Mouse (Mus musculus): ENCODE results near the gene Hagh. TPM values are rescaled to one million over a fixed set of nuclear protein-coding genes. Genes with fewer than 3 reads are reported as not detected.

Gene Hagh
- polyA plus RNA-seq, 1 experiment from 2014 or later, result 72.2 TPM

GRCm38 (mm10) chr17:24844525-24844924, 4.6 kb downstream of the Hagh start:
- ATAC-seq, result no peak
- H3K27me3 ChIP-seq (ENCODE audit: control insufficient read depth, insufficient read depth, low read depth, low read length), result peaks cover 5% of the 10 kb centered on the region

GRCm38 (mm10) chr17:24847386-24847785, 7.4 kb downstream of the Hagh start:
- WGBS, result 95% methylated on average over 1 of the region's 1 CpGs
- H3K27me3 ChIP-seq (ENCODE audit: control insufficient read depth, insufficient read depth, low read depth, low read length), result no peaks in the 10 kb centered on the region; the same call in 1 of the 2 replicates
- no peak overlapping the region for H3K4me3 ChIP-seq (ENCODE audit: low read depth, low read length)
- no peak for ATAC-seq
- no peaks in the 10 kb centered on the region for H3K36me3 ChIP-seq (ENCODE audit: control insufficient read depth, insufficient read depth, low read length)
- H3K27ac ChIP-seq (ENCODE audit: low read length), result no peak overlapping the region
- H3K4me1 ChIP-seq (ENCODE audit: control insufficient read depth, insufficient read depth, low read length), result peaks cover 17% of the 10 kb centered on the region
- no peak overlapping the region for H3K4me2 ChIP-seq (ENCODE audit: low read length)
- no peaks in the 10 kb centered on the region for H3K9me3 ChIP-seq (replicated peaks; ENCODE audit: control insufficient read depth, low read length, poor library complexity, severe bottlenecking)
- no peak overlapping the region for H3K9ac ChIP-seq (ENCODE audit: low read depth, low read length)

More at GRCm38 (mm10) chr17:24844525-24844924, 4.6 kb downstream of the Hagh start:
- Histone ChIP-seq H3K9me3 (replicated peaks; ENCODE audit: control insufficient read depth, low read length, poor library complexity, severe bottlenecking) (no peaks in the 10 kb centered on the region), H3K9ac (ENCODE audit: low read depth, low read length) (no peak overlapping the region), H3K27ac (ENCODE audit: low read length) (no peak overlapping the region), H3K4me2 (ENCODE audit: low read length) (no peak overlapping the region), H3K36me3 (ENCODE audit: control insufficient read depth, insufficient read depth, low read length) (no peaks in the 10 kb centered on the region), H3K4me1 (ENCODE audit: control insufficient read depth, insufficient read depth, low read length) (peaks cover 10% of the 10 kb centered on the region), H3K4me3 (ENCODE audit: low read depth, low read length) (no peak overlapping the region)
- 57% methylated on average over 9 of the region's 9 CpGs for WGBS

GRCm38 (mm10) chr17:24848600-24849031, 8.7 kb downstream of the Hagh start:
- H3K4me2 ChIP-seq (ENCODE audit: low read length), result peak overlapping the region; percentile 40
- no peaks in the 10 kb centered on the region for H3K9me3 ChIP-seq (replicated peaks; ENCODE audit: control insufficient read depth, low read length, poor library complexity, severe bottlenecking)
- H3K27ac ChIP-seq (ENCODE audit: low read length), result no peak overlapping the region
- H3K36me3 ChIP-seq (ENCODE audit: control insufficient read depth, insufficient read depth, low read length), result 0 out of 2 replicates have a peak, but pooled peaks cover 3% of the 10 kb centered on the region
- H3K4me1 ChIP-seq (ENCODE audit: control insufficient read depth, insufficient read depth, low read length), result peaks cover 17% of the 10 kb centered on the region
- no peaks in the 10 kb centered on the region; the same call in 1 of the 2 replicates for H3K27me3 ChIP-seq (ENCODE audit: control insufficient read depth, insufficient read depth, low read depth, low read length)
- H3K4me3 ChIP-seq (ENCODE audit: low read depth, low read length), result peak overlapping the region; percentile 6; the same call in 1 of the 2 replicates
- ATAC-seq, result no peak
- H3K9ac ChIP-seq (ENCODE audit: low read depth, low read length), result no peak overlapping the region

GRCm38 (mm10) chr17:24849733-24850064, 9.8 kb downstream of the Hagh start:
- ATAC-seq, result peak; percentile 82; the same call in 1 of the 2 replicates
- 0% methylated on average over 21 of the region's 21 CpGs for WGBS

GRCm38 (mm10) chr17:24850065-24850772, 10.3 kb downstream of the Hagh start, which contains the start of gene Fahd1:
TSS of gene Fahd1 (minus strand) at chr17:24850364.
- peak within 1 kb of the TSS; percentile 76 for H3K4me3 ChIP-seq (ENCODE audit: low read depth, low read length)
- peak within 1 kb of the TSS; percentile 82 for H3K9ac ChIP-seq (ENCODE audit: low read depth, low read length)
- under 1% methylated on average over 56 of the region's 58 CpGs for WGBS
- no peaks in the 10 kb centered on the region for H3K27me3 ChIP-seq (ENCODE audit: control insufficient read depth, insufficient read depth, low read depth, low read length)
- H3K4me2 ChIP-seq (ENCODE audit: low read length), result peak within 1 kb of the TSS; percentile 95
- H3K27ac ChIP-seq (ENCODE audit: low read length), result peak within 1 kb of the TSS; percentile 95
- H3K36me3 ChIP-seq (ENCODE audit: control insufficient read depth, insufficient read depth, low read length), result peaks cover 9% of the 10 kb centered on the region; the same call in 1 of the 2 replicates
- ATAC-seq, result peak; percentile 100
- peaks cover 17% of the 10 kb centered on the region for H3K4me1 ChIP-seq (ENCODE audit: control insufficient read depth, insufficient read depth, low read length)
- no peaks in the 10 kb centered on the region for H3K9me3 ChIP-seq (replicated peaks; ENCODE audit: control insufficient read depth, low read length, poor library complexity, severe bottlenecking)

More at GRCm38 (mm10) chr17:24849733-24850064, 9.8 kb downstream of the Hagh start:
- peak overlapping the region; percentile 95 for H3K4me2 ChIP-seq (ENCODE audit: low read length)
- H3K36me3 ChIP-seq (ENCODE audit: control insufficient read depth, insufficient read depth, low read length), result peaks cover 9% of the 10 kb centered on the region; the same call in 1 of the 2 replicates
- H3K27ac ChIP-seq (ENCODE audit: low read length), result peak overlapping the region; percentile 95
- peak overlapping the region; percentile 76 for H3K4me3 ChIP-seq (ENCODE audit: low read depth, low read length)
- no peaks in the 10 kb centered on the region for H3K9me3 ChIP-seq (replicated peaks; ENCODE audit: control insufficient read depth, low read length, poor library complexity, severe bottlenecking)
- no peaks in the 10 kb centered on the region; the same call in 1 of the 2 replicates for H3K27me3 ChIP-seq (ENCODE audit: control insufficient read depth, insufficient read depth, low read depth, low read length)
- H3K9ac ChIP-seq (ENCODE audit: low read depth, low read length), result peak overlapping the region; percentile 82
- H3K4me1 ChIP-seq (ENCODE audit: control insufficient read depth, insufficient read depth, low read length), result peaks cover 17% of the 10 kb centered on the region

GRCm38 (mm10) chr17:24850773-24851127, 10.8 kb downstream of the Hagh start:
- peak overlapping the region; percentile 76 for H3K4me3 ChIP-seq (ENCODE audit: low read depth, low read length)
- no peak for ATAC-seq
- no peaks in the 10 kb centered on the region for H3K27me3 ChIP-seq (ENCODE audit: control insufficient read depth, insufficient read depth, low read depth, low read length)
- peak overlapping the region; percentile 87 for H3K4me2 ChIP-seq (ENCODE audit: low read length)
- H3K9ac ChIP-seq (ENCODE audit: low read depth, low read length), result peak overlapping the region; percentile 75
- H3K9me3 ChIP-seq (replicated peaks; ENCODE audit: control insufficient read depth, low read length, poor library complexity, severe bottlenecking), result no peaks in the 10 kb centered on the region
- H3K4me1 ChIP-seq (ENCODE audit: control insufficient read depth, insufficient read depth, low read length), result peaks cover 17% of the 10 kb centered on the region
- WGBS, result 1% methylated on average over 20 of the region's 20 CpGs
- peak overlapping the region; percentile 74 for H3K27ac ChIP-seq (ENCODE audit: low read length)
- peaks cover 9% of the 10 kb centered on the region; the same call in 1 of the 2 replicates for H3K36me3 ChIP-seq (ENCODE audit: control insufficient read depth, insufficient read depth, low read length)

- Histone ChIP-seq H3K27ac (ENCODE audit: low read length) (no peak overlapping the region), H3K4me1 (ENCODE audit: control insufficient read depth, insufficient read depth, low read length) (peaks cover 17% of the 10 kb centered on the region), H3K4me3 (ENCODE audit: low read depth, low read length) (peak overlapping the region; percentile 76), H3K4me2 (ENCODE audit: low read length) (peak overlapping the region; percentile 87), H3K9me3 (replicated peaks; ENCODE audit: control insufficient read depth, low read length, poor library complexity, severe bottlenecking) (no peaks in the 10 kb centered on the region), H3K27me3 (ENCODE audit: control insufficient read depth, insufficient read depth, low read depth, low read length) (no peaks in the 10 kb centered on the region), H3K36me3 (ENCODE audit: control insufficient read depth, insufficient read depth, low read length) (peaks cover 9% of the 10 kb centered on the region; the same call in 1 of the 2 replicates), H3K9ac (ENCODE audit: low read depth, low read length) (peak overlapping the region; percentile 75)
- no peak for ATAC-seq
- WGBS, result 82% methylated on average over 10 of the region's 10 CpGs
Observed at GRCm38 (mm10) chr17:24851381-24852125, 11.6 kb downstream of the Hagh start.

GRCm38 (mm10) chr17:24855838-24856464, 16.0 kb downstream of the Hagh start:
- no peak overlapping the region for H3K4me3 ChIP-seq (ENCODE audit: low read depth, low read length)
- H3K4me1 ChIP-seq (ENCODE audit: control insufficient read depth, insufficient read depth, low read length), result peaks cover 6% of the 10 kb centered on the region
- 80% methylated on average over 3 of the region's 3 CpGs for WGBS
- no peak for ATAC-seq
- no peak overlapping the region for H3K27ac ChIP-seq (ENCODE audit: low read length)
- no peak overlapping the region for H3K4me2 ChIP-seq (ENCODE audit: low read length)
- no peaks in the 10 kb centered on the region for H3K27me3 ChIP-seq (ENCODE audit: control insufficient read depth, insufficient read depth, low read depth, low read length)
- H3K9ac ChIP-seq (ENCODE audit: low read depth, low read length), result no peak overlapping the region
- peaks cover 15% of the 10 kb centered on the region; the same call in 1 of the 2 replicates for H3K36me3 ChIP-seq (ENCODE audit: control insufficient read depth, insufficient read depth, low read length)
- H3K9me3 ChIP-seq (replicated peaks; ENCODE audit: control insufficient read depth, low read length, poor library complexity, severe bottlenecking), result no peaks in the 10 kb centered on the region

Measured in midbrain, embryonic 16.5 days (tissue).